Mouse (Mus musculus) activated CD4-positive, CD25-positive, alpha-beta regulatory T cell (primary cell): ENCODE results near the gene Rccd1. TPM values are rescaled to one million over a fixed set of nuclear protein-coding genes. Genes with fewer than 3 reads are reported as not detected.

Source experiments
- polyA plus RNA-seq, 2 experiments: library from polyadenylated mRNA; unstranded; fragments of 100-300 nt; shearing (Covaris generic); gene quantifications; one replicate each; pipeline ENCODE4 v1.2.1; 2017

The Rccd1 gene
- polyA plus RNA-seq = 10 to 100 TPM; 15.6 to 17.4 TPM

DNA sequence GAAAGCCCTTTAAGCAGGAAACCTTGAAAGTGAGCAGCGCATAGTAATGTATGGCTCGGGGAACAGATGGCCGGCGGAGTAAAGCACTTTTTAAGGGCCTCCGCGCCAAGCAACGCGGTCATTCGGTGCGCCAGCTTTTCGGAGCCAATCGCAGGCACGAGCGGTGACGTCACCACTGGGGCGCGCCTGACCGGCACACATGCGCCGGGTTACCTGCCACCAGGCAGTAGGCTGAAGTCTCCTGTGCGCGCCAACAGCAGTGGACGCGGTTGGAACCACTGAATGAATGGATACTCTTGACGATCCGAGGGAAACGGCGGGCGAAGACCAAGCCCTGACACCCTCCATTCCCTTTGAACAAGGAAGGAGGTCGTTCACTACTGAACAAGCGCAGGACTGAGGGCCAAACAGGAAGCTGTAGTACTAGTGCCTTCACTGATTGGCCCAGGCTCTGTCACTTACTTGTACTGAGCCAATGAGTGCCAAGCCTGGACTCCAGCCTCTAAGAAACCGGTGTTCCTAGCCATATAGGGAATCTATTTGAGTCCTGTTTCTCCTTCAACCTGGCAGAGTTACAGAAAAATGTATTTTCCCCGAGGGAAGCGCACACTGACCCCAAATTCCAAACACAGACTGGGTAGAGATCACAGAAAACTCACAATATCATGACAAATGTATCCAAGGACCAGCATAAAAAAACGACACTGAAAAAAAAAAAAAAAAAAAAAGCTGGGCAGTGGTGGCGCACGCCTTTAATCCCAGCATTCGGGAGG is at the start of gene Rccd1:
TSS of gene Rccd1 (minus strand) at position 412 of the 773 bp plus-strand sequence.

DNA sequence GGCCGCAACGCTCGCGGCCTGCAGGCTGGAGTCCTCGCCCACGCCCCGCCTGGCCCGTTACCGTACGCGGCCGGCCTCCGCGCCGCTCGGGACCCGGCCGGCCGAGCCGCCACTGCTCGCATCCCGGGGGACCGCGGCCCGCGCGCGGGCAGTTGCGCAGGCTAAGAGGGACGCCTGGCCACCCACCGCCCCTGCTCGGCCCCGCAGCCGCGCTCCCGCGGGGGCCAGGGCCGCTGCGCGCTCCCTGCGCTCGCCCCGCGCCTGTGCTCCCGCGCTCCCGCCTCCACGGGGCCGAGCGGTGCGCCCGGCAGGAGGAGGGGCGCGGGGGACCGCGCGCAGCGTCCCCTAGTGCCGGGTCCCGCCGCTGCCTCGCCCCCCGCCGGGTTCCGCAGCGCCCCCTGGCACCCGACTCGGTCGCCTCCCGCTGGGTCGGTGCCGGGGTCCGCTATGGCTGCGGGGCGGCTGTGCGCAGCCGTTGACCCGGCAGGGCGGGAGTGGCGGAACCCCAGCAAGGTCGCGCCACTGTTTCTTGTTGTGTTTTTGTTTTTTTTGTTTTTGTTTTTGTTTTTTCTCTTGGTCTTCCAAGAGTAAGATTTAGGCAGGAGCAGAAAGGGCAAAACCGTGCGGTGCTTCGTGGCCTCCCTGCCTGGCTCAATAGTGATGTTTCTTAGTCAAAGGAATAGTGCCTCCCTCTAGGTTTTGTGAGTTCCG is 46.9 kb upstream of the Rccd1 start, which contains the start of gene Man2a2:
TSS of gene Man2a2 (minus strand) at position 335 of the 711 bp plus-strand sequence.

DNA sequence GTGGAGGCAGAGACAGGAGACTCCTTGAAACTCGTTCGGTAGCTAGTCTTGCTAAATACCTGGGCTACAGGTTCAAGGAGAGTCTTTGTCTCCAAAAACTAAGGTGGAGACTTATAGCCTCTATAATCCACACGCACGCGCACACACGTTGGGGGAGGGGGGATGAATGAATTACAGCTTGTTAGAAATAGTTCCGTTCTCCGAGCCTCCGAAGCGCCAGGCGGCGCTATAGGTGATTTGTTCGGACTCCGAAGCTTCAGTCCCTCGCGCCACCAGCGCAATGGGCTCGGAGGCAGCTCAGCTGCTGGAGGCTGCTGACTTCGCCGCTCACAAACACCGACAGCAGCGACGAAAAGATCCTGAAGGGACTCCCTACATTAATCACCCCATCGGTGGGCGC is 18.6 kb upstream of the Rccd1 start, which contains the start of gene Hddc3:
TSS of gene Hddc3 (plus strand) at position 247 of the 400 bp plus-strand sequence.

DNA sequence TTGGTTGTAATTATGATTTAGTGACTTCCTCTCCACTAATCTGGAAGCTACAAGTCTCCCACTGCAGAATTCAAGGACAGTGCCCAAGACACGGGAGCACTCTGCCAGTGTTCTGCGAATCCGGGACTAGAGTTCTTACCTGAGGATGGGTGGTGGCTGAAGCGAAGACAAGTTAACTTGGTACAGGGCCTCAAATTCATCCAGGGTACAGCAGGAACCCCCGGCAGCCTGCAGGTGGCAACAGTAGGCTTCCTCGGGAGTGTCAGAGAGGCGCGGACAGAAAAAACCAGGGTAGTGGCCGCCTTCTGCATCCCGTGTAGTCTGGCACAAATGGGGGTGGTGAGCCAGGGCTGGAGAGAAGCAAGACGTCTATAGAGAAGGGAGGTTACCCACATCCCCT is 16.5 kb upstream of the Rccd1 start, which contains the start of gene Unc45a:
TSS of gene Unc45a (minus strand) at position 213 of the 400 bp plus-strand sequence.

DNA sequence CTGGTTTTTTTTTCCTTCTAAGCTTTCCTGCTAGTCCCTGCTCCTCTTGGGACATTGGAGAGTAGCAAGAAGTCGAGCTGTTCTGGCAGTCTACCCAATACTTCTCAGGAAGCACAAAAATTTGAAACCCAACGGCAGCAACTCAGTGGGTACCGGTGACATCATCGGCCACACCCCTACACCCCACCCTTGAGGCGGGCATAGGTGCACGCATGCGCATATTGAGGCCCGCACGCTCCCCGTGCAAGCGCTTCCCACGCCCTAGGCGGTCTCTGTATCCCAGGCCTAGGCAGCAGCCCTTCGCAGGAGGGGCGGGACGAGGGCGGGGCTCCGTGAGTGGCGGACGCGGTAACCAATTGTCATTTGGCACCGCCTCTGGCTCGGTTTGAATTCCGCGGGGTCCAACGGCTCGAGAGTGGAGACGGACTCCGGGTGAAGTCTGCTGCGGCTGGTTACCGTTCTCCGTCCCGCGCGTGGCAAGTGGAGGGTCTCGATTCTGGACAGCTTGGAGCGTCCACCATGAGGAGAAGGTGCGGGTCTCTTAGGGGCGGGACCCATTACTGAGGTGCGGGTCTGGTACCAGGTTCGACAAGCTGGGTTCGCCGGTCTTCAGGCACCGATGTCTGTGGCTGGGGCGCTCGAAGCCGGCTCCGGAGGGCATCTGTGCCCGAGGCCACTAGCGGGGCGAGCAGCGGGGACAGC is 30.0 kb downstream of the Rccd1 start, which contains the start of gene Prc1:
TSS of gene Prc1 (plus strand) at position 389 of the 702 bp plus-strand sequence.

DNA sequence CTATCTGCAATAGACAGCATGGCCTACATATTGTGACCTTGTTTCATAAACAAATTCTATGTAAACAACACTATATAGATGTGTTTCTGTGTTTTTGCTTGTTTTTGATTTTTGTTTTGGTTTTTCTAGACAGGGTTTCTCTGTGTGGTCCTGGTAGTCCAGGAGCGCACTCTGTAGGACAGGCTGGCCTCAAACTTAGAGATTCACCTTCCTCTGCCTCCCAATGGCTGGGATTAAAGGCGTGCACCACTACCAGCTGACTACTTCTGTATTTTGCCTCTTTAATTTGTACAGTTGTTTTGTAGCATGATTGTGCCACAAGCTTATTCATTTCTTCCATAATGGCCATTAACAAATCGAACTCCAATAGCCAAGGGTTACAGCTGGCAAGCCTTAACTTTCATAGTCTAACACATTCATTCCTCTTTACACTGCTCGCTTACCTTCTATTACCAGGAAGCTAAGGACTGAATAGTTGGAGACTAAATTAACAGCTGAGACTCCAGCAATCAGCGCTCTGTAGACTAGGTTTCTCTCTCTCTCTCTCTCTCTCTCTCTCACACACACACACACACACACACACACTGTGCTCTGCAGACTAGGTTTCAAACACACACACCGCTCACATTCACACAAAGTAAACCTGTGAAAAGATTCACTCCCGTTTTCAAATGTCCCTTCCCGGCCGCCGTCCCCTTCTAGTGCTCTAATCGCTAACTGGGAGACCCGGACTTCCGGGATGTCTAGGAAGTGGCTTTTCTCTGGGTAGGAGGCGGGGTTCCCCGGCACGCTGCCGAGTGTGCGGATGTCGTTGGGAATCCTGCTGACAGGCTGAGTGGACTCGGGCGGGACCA is 55.1 kb downstream of the Rccd1 start, which contains the start of gene Vps33b:
TSS of gene Vps33b (plus strand) at position 753 of the 854 bp plus-strand sequence.

DNA sequence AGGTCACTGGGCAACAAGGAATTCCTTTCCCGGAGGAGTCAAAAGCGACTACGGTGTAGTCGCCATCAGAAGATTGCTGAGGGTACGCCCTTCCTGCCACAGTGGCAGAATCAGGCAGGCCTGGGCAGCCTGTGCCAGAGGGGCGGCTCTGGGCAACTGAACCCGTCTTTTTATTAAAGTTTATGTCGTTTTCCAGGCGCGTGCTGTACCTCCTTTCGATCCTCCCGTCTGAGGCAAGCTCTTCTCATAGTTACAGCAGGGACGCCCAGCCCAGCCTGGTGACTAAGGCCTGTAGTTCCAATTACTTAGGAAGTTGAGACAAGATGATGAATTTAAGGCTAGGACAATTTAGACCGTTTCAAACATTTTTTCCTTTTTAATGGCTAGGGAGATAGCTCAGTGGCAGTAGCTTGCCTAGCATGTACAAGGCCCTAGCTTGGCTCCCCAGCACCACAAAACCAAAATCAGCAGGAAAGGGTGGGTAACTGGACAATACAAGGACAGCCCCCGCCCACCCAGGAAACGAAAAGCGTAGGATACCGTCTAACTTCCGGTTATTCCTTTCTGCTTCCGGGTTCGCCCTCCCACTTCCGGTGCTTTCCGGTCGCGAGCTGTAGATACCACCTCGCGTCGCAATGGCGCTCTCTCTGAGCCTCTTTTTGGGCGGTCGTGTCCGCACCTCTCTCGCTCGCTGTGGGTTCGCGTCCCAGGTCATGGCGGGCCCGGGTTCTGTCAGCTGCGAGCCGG is 63.5 kb downstream of the Rccd1 start, which contains the start of gene Ngrn:
TSS of gene Ngrn (plus strand) at position 591 of the 747 bp plus-strand sequence.

DNA sequence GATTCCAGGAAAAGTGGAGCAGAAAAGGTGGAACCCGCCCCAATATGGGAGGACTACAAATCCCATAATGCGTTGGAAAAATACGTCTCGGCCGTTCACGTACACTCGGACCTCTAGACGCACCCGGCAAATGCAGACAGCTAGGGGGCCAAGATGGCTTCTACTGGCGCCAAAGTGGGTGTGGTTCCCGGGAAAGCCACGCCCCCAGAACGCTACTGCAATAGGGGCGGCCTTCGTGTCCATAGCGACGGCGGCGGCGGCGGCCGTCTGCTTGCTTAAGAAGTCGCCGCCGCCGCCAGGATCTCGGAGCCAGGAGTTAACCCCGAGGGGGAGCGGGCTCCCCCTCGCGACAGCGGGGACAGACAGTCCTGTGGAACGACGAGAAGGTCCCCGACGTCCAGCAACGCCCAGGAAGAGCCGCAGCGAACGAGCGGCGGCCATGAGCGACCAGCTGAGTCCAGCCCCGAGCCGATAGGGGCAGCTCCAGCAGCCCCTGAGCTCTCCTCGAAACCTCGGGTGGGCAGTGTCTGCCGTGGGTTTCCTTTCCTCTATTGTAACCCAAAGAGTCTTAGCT is 78.0 kb downstream of the Rccd1 start, which contains the start of gene Ttll13:
TSS of gene Ttll13 (plus strand) at position 229 of the 574 bp plus-strand sequence.

Other genes with a start within 250 kb of the Rccd1 start
- gene Idh2, start 209.1 kb downstream of the Rccd1 start, polyA plus RNA-seq = 10 to 100 TPM; 61.7 to 97.1 TPM
- 10 to 100 TPM; 16.9 to 30.2 TPM for gene Sema4b, start 137.6 kb downstream of the Rccd1 start, polyA plus RNA-seq
- gene Cib1, start 91.6 kb downstream of the Rccd1 start, polyA plus RNA-seq = 100 to 1,000 TPM; 224 to 231 TPM
- gene Gdpgp1, start 91.6 kb downstream of the Rccd1 start, polyA plus RNA-seq = 1 to 10 TPM; 8.2 to 9.8 TPM
- under 1 TPM in 1 of 2 experiments, not detected in 1; 0.53 TPM for gene Ttll13, start 78.1 kb downstream of the Rccd1 start, polyA plus RNA-seq
- 10 to 100 TPM; 46.1 to 66.2 TPM for gene Ngrn, start 63.2 kb downstream of the Rccd1 start, polyA plus RNA-seq
- 10 to 100 TPM; 46.1 to 52.9 TPM for gene Vps33b, start 54.8 kb downstream of the Rccd1 start, polyA plus RNA-seq
- 10 to 100 TPM; 18.8 to 28.3 TPM for gene Prc1, start 30.0 kb downstream of the Rccd1 start, polyA plus RNA-seq
- 10 to 100 TPM; 51.9 to 73.5 TPM for gene Unc45a, start 16.6 kb upstream of the Rccd1 start, polyA plus RNA-seq
- 1 to 10 TPM; 5.8 to 8.1 TPM for gene Hddc3, start 18.6 kb upstream of the Rccd1 start, polyA plus RNA-seq
- gene Man2a2, start 46.9 kb upstream of the Rccd1 start, polyA plus RNA-seq = 10 to 100 TPM; 24.5 to 38.4 TPM
- 1 to 10 TPM; 2.3 to 2.6 TPM for gene Fes, start 63.5 kb upstream of the Rccd1 start, polyA plus RNA-seq
- gene Furin, start 81.0 kb upstream of the Rccd1 start, polyA plus RNA-seq = 10 to 100 TPM; 40.6 to 68.3 TPM
- 1 to 10 TPM; 5.1 to 9.6 TPM for gene Blm, start 210.7 kb upstream of the Rccd1 start, polyA plus RNA-seq